Mouse (Mus musculus) small intestine, adult 2 months (tissue): ENCODE data around the gene Prkacb.

Experiments used
- CTCF ChIP-seq: fragments of 200-500 bp; IDR thresholded peaks from 2 replicates; pipeline ENCODE4 v1.5.1; 2012; ENCODE audit warnings: low read depth, mild to moderate bottlenecking, control low read depth, inconsistent platforms, low read length, moderate library complexity, mixed read lengths; ENCODE audit not compliant: insufficient replicate concordance, insufficient read length; ENCODE audit errors: extremely low read depth
- POLR2A ChIP-seq: fragments of 200-500 bp; IDR thresholded peaks from 2 replicates; pipeline ENCODE4 v1.6.1; 2012; ENCODE audit warnings: low read depth, mild to moderate bottlenecking, control low read depth, inconsistent platforms, low read length, moderate library complexity

DNA sequence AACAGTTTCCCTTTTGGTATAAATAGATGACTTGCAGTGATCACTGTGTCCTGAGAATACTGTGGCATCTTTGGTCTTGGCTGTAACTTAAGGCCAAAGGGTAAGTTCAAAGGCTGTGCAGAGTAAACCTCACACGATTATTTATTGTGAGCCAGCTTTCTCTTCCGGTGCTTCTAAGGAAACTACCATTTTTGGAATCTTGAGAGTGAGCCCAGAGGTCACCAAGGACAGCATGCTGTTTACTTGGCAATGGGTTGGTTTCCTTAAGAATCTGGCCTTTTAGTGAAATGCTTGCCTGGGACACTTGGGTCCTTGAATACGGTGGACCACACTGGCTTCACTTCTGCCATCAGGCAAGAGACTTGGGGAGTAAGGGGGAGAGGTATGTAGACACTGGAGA, 30.0 kb upstream of the Prkacb start:
- TF ChIP-seq CTCF (no peak), POLR2A (no peak)
